Mouse (Mus musculus) kidney, adult 8-10 months (tissue): ENCODE measurements around the gene Ercc1.

Experiments
- DNase-seq, 2 experiments: peaks; one replicate each; pipeline ENCODE4 v3.0.0; 2022

The Ercc1 gene

DNA sequence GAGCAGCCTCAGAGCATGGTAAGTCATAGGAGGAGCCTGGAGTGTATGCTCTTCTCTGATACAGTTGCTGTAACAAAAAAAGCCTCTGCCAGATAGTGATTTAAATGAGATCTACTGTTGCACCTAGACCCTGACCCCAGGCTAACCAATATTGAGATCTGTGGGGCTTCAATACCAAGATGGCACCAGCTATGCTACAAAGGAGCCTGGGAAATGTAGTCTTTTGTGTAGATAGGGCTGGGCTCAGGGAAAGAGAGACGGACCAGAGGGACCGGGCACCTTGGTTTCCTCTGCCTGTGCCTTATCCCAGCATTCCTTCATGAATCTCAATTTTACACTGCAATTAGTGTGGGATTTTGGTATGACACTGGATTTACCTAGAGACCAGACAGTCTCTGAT is 28.8 kb downstream of the Ercc1 start:
- no peak for DNase-seq

DNA sequence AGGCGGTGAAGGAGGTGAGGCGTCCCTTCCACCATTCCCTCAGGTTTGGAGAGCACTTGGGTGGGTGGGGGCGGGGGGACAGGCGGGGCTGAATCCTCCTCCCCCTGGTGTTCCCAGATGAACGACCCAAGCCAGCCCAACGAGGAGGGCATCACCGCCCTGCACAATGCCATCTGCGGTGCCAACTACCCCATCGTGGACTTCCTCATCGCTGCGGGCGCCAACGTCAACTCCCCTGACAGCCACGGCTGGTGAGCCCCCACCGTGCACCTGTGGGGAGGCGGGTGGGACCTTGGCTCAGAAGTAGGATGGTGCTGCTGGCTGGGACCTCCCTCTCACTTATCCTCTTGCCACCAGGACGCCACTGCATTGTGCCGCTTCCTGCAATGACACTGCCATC is 30.8 kb downstream of the Ercc1 start:
- no peak for DNase-seq

DNA sequence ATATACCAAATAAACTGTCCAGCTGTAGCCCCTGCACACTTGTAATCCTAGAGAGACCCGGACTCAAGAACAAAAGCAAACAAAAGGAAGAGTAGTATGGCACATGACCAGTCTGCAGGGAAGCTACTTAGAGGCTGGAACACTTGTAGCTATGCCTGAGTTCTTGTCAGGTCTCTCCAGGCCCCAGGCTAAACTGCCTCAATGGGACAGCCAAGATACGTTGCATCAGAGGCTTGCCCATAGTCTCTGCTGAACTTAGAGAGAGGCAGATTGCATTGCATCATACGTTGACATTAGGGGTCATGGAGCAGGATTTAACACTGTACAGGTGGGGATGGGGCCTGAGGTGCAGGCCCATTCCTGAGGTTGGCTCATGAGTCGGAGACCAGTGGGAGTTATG is 31.4 kb downstream of the Ercc1 start:
- DNase-seq = no peak

DNA sequence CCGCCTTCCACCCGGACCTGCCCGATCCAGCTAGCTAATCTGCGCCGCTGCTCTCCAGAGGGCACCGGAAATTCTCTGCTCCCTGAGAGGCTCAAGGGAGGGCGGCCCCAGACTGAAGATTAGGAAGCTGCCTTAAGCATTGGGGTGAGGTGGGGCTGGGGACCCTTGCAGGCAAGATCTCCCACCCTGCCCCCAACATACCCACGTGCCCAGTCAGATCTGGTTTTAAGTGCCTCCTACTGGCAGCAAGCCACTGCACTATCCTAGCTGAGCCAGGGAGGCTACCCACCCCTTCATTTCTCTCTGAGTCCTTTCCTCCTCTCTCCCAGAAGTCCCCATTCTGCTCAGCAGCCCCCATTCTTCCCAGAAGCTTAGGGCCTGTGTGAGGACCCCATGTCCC is 33.5 kb downstream of the Ercc1 start:
- DNase-seq = no peak

GRCm38 (mm10) chr7:19381377-19382165 is 37.0 kb downstream of the Ercc1 start, which contains the start of gene Ercc2:
TSS of gene Ercc2 (plus strand) at chr7:19382010.
- DNase-seq = peak; percentile 98 to 99

GRCm38 (mm10) chr7:19382166-19382541 is 37.6 kb downstream of the Ercc1 start:
- DNase-seq = no peak

DNA sequence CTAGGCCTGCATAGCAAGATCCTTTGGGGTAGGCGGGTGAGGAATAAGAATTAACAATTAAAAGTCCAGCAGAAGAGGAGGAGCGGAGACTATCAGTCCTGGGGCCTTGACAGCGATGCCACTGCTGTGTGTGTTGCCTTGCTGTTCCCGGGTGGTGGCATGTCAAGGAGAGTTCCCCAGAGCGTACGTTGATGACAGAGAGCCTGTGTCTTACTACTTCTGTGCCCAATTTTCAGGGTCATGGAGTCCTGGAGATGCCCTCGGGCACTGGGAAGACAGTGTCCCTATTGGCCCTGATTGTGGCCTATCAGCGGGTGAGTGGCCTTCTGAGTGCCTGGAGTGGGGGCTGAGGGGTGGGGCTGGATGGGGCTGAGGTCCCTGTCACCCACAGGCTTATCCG is 39.1 kb downstream of the Ercc1 start:
- DNase-seq = no peak

DNA sequence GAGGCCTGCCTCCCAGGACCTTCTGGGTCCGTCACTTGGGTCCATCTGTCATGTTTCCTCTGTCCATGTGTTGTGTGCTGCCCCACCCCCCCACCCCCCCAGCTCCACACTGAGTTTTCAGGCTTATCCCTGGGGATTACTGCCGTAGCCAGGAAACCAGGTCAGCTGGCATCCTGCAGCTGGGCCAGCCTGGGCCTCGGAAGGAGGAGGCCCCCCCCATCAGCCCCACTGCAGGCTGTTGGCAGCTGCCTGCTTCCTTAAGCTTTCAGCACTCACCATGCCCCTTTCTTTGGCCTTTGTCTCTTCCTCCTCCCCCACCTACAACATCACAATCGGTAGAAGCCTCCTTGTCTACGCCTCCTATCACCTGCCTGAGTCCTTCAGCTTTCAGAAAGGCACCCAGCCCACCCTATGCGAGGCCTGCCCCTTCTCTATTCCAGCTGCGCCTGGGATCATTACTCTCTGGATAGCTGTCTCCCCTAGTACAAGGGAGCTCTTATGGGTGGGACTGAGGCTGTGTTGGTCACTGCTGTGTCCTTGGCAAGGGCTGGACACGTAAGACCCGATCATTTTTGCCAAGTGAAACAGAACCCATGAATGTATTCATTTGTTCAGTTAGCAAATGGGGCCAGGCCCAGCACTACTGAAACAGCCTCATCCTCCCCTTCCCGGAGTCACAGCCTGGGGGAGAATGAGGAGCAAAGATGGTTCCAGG is 44.3 kb downstream of the Ercc1 start:
- DNase-seq = no peak

DNA sequence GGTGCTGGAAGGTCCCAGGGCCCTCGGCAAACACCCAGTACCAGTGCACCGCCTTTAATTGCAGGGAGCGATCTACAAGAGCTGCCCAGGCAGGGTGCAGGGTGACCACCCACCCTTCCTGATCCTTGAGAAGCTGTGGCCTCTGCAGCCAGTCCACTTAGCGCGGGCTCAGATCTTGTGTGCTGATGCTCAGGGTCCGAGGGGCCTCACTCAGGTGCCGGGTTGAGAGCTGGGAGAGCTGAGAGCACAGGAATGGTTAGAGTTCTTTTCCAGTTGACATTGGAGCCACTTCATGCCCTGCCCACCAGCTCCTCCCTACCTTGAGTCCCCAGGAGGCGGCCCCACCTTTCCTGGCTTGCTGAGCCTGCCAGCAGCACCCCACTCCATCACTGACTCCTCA is 49.9 kb downstream of the Ercc1 start:
- DNase-seq = no peak

GRCm38 (mm10) chr7:19399496-19400280 is 55.1 kb downstream of the Ercc1 start:
- DNase-seq = peak; percentile 47 to 56

GRCm38 (mm10) chr7:19400946-19401345 is 56.4 kb downstream of the Ercc1 start:
- DNase-seq = no peak

DNA sequence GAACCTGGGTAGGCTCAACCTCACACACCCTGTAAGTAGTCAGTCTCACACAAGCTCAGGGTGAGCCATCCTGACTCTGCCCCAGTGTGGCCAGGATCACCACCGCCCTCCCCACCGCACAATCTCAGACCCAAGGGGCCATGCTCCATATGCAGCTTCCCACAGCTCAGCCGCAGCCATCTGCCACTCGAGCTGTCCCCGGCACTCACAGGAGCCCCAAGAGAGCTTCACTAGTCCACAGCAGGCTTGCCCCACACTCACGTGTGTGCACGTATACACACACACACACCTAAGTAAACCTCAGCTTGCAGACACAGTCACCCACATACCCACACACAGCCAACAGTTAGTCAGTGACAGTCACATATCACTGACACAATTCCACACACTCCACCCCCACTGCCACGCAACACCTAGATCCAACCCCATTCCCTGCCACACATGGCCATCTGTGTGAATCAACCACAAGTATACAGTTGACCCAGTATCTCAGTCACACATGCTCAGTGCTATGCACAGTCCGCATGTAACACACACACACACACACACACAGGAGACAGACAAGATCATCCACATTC is 58.0 kb downstream of the Ercc1 start:
- DNase-seq = no peak

- peak; percentile 85 to 87 for DNase-seq
Measured at GRCm38 (mm10) chr7:19403731-19404296, 59.2 kb downstream of the Ercc1 start, which contains the start of gene Klc3. TSS of gene Klc3 (minus strand) at chr7:19404104.

- no peak for DNase-seq
Measured at GRCm38 (mm10) chr7:19404476-19404875, 59.9 kb downstream of the Ercc1 start, which contains the start of gene Ckm. TSS of gene Ckm (plus strand) at chr7:19404776.

GRCm38 (mm10) chr7:19405417-19405816 is 60.8 kb downstream of the Ercc1 start:
- peak; percentile 69 to 88 for DNase-seq
